Mouse (Mus musculus) small intestine, adult 2 months (tissue): ENCODE measurements around the gene Mlip. TPM values are rescaled to one million over a fixed set of nuclear protein-coding genes. Genes with fewer than 3 reads are reported as not detected.

Experiments used
- H3K27ac ChIP-seq: fragments of 200-500 bp; 2 replicates; pipeline ENCODE4 v1.5.1; 2012; ENCODE audit warnings: low read depth, low read length, control low read depth, inconsistent platforms; ENCODE audit not compliant: insufficient read depth
- H3K27me3 ChIP-seq: fragments of 200-500 bp; 2 replicates; pipeline ENCODE4 v1.6.1; 2012; ENCODE audit warnings: mild to moderate bottlenecking, moderate library complexity, low read length, inconsistent platforms; ENCODE audit not compliant: control insufficient read depth, insufficient read depth
- H3K36me3 ChIP-seq: fragments of 200-500 bp; 2 replicates; pipeline ENCODE4 v1.6.1; 2012; ENCODE audit warnings: mild to moderate bottlenecking, low read length, control low read depth, inconsistent platforms; ENCODE audit not compliant: control insufficient read depth, insufficient read depth
- H3K4me1 ChIP-seq: fragments of 200-500 bp; 2 replicates; pipeline ENCODE4 v1.6.1; 2012; ENCODE audit warnings: low read length, inconsistent platforms, mixed read lengths; ENCODE audit not compliant: control insufficient read depth, insufficient read depth, insufficient read length
- H3K4me3 ChIP-seq: fragments of 200-500 bp; 2 replicates; pipeline ENCODE4 v1.5.1; 2012; ENCODE audit warnings: low read depth, mild to moderate bottlenecking, control low read depth, inconsistent platforms, low read length, moderate library complexity
- CTCF ChIP-seq: fragments of 200-500 bp; IDR thresholded peaks from 2 replicates; pipeline ENCODE4 v1.5.1; 2012; ENCODE audit warnings: low read depth, mild to moderate bottlenecking, control low read depth, inconsistent platforms, low read length, moderate library complexity, mixed read lengths; ENCODE audit not compliant: insufficient replicate concordance, insufficient read length; ENCODE audit errors: extremely low read depth
- POLR2A ChIP-seq: fragments of 200-500 bp; IDR thresholded peaks from 2 replicates; pipeline ENCODE4 v1.6.1; 2012; ENCODE audit warnings: low read depth, mild to moderate bottlenecking, control low read depth, inconsistent platforms, low read length, moderate library complexity
- WGBS: fragments of 180-500 bp; shearing (Covaris S2); methylation state at CpG from one replicate; pipeline ENCODE4 v1.1.7; 2018; 5-methylcytosine and 5-hydroxymethylcytosine counted together
- polyA plus RNA-seq: library from polyadenylated mRNA; depleted of rRNA; stranded (reverse); fragments of >200 nt; gene quantifications from 2 replicates; pipeline ENCODE4 v1.2.3, GENCODE M21; 2012

The Mlip gene
- polyA plus RNA-seq, 1 experiment: not detected

GRCm38 (mm10) chr9:77302340-77302739, 50.4 kb downstream of the Mlip start:
- 80% methylated on average over 8 of the region's 8 CpGs for WGBS
- Histone ChIP-seq H3K4me3 (no peak overlapping the region), H3K27ac (no peak overlapping the region), H3K27me3 (no peaks in the 10 kb centered on the region), H3K4me1 (no peaks in the 10 kb centered on the region), H3K36me3 (no peaks in the 10 kb centered on the region)
- TF ChIP-seq POLR2A (no peak), CTCF (no peak)

GRCm38 (mm10) chr9:77287958-77288357, 64.8 kb downstream of the Mlip start:
- TF ChIP-seq CTCF (no peak), POLR2A (no peak)
- Histone ChIP-seq H3K4me3 (no peak overlapping the region), H3K36me3 (no peaks in the 10 kb centered on the region), H3K27me3 (no peaks in the 10 kb centered on the region), H3K27ac (no peak overlapping the region), H3K4me1 (no peaks in the 10 kb centered on the region)
- 93% methylated on average over 5 of the region's 5 CpGs for WGBS

- H3K27ac ChIP-seq: no peak overlapping the region
- no peak overlapping the region for H3K4me3 ChIP-seq
- no peaks in the 10 kb centered on the region for H3K36me3 ChIP-seq
- peaks cover 9% of the 10 kb centered on the region; the same call in 1 of the 2 replicates for H3K4me1 ChIP-seq
- WGBS: 72% methylated on average over 5 of the region's 5 CpGs
- no peaks in the 10 kb centered on the region for H3K27me3 ChIP-seq
- TF ChIP-seq POLR2A (no peak), CTCF (no peak)
Measured at GRCm38 (mm10) chr9:77279371-77279770, 73.4 kb downstream of the Mlip start.

GRCm38 (mm10) chr9:77278055-77278454, 74.7 kb downstream of the Mlip start:
- Histone ChIP-seq H3K27ac (no peak overlapping the region), H3K4me1 (peaks cover 9% of the 10 kb centered on the region; the same call in 1 of the 2 replicates), H3K36me3 (no peaks in the 10 kb centered on the region), H3K27me3 (no peaks in the 10 kb centered on the region), H3K4me3 (no peak overlapping the region)
- WGBS: 72% methylated on average over 3 of the region's 3 CpGs
- no peak for TF ChIP-seq POLR2A
- TF ChIP-seq CTCF: no peak

GRCm38 (mm10) chr9:77277270-77277669, 75.5 kb downstream of the Mlip start:
- Histone ChIP-seq H3K4me1 (peaks cover 9% of the 10 kb centered on the region; the same call in 1 of the 2 replicates), H3K27ac (no peak overlapping the region; the same call in 1 of the 2 replicates), H3K27me3 (no peaks in the 10 kb centered on the region), H3K36me3 (no peaks in the 10 kb centered on the region), H3K4me3 (no peak overlapping the region)
- 31% methylated on average over 5 of the region's 5 CpGs for WGBS
- TF ChIP-seq CTCF (no peak), POLR2A (no peak)

GRCm38 (mm10) chr9:77276451-77277154, 76.2 kb downstream of the Mlip start:
- 19% methylated on average over 5 of the region's 5 CpGs for WGBS
- TF ChIP-seq POLR2A (no peak), CTCF (no peak)
- H3K27ac ChIP-seq: peak overlapping the region; percentile 53

GRCm38 (mm10) chr9:77272727-77273126, 80.0 kb downstream of the Mlip start:
- H3K36me3 ChIP-seq: no peaks in the 10 kb centered on the region
- H3K27ac ChIP-seq: no peak overlapping the region
- H3K4me3 ChIP-seq: no peak overlapping the region
- peaks cover 7% of the 10 kb centered on the region; the same call in 1 of the 2 replicates for H3K4me1 ChIP-seq
- 95% methylated on average over 4 of the region's 4 CpGs for WGBS
- no peaks in the 10 kb centered on the region for H3K27me3 ChIP-seq
- TF ChIP-seq CTCF (no peak), POLR2A (no peak)

More at GRCm38 (mm10) chr9:77276451-77277154, 76.2 kb downstream of the Mlip start:
- Histone ChIP-seq H3K27me3 (no peaks in the 10 kb centered on the region), H3K4me3 (no peak overlapping the region), H3K36me3 (no peaks in the 10 kb centered on the region), H3K4me1 (peaks cover 9% of the 10 kb centered on the region; the same call in 1 of the 2 replicates)
